Mouse (Mus musculus): ENCODE data around the gene BC052040.

GRCm38 (mm10) chr2:115538009-115538690 is 43.4 kb upstream of the BC052040 start:
- TF ChIP-seq POLR2A (IDR thresholded peaks at IDR 0.05; ENCODE audit: low read depth, low read length) (no peak), CTCF (IDR thresholded peaks at IDR 0.05; ENCODE audit: extremely low read depth, insufficient read length, insufficient replicate concordance, low read depth, low read length) (no peak)
